Mouse (Mus musculus): Measurements from ENCODE around the gene Zfp954.

GRCm38 (mm10) chr7:7118441-7118840 lies 2.8 kb downstream of the Zfp954 start:
- TF ChIP-seq CTCF (IDR thresholded peaks at IDR 0.05; ENCODE audit: low read depth, low read length): no peak
- no peak for TF ChIP-seq POLR2A (IDR thresholded peaks at IDR 0.05; ENCODE audit: borderline replicate concordance, low read depth, low read length)

Measured in bone marrow macrophage, adult 2 months (primary cell).